Mouse (Mus musculus): ENCODE results near the gene Hsd17b13.
A peak's percentile ranks its signal among the peaks of the same experiment; 100 is the strongest.

Gene Hsd17b13

DNA sequence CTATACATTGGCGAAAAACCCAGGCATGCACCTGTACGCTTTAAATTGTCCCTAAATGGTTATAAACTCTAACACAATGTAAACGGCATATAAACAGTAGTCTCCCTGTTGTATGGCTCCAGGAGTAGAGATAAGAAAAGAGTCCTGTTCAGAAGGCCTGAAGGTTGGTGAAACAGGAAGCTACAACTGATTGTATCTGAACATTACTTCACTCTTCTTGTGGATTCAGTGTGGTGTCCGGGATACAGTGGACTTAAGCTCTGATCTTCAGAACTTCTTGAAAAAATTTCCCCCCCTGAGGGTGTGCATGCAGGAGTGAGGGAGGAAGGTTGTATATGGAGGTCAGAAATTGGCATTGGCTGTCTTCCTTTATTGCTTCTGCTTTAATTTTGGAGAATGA, 57.7 kb downstream of the Hsd17b13 start:
- no peak for DNase-seq

- DNase-seq = no peak
Measured at GRCm38 (mm10) chr5:103918233-103918632, 59.0 kb downstream of the Hsd17b13 start.

DNA sequence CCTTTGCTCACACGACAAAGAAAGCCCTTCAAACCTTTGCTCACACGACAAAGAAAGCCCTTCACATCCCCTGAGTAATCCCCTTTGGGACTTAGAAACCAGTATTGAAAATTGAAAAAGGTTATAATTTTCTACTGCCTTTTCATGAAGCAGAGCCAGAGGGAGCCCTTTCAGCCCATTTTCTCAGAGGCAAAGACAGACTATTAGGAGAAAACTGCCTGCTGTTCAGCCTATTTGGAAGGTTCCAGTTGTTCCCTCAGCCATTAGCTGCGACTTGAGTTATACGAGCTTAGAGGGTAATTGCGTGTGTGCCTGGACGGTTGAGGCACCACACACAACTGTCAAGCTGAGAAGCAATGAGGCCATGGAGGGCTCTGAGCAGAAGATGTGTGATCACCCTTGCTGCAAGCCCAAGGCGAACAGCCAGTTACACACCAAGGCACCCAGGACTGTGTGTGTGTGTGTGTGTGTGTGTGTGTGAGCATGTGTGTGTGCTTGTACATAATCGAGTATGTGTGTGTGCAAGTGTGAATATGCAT, 59.8 kb downstream of the Hsd17b13 start:
- DNase-seq = no peak

DNA sequence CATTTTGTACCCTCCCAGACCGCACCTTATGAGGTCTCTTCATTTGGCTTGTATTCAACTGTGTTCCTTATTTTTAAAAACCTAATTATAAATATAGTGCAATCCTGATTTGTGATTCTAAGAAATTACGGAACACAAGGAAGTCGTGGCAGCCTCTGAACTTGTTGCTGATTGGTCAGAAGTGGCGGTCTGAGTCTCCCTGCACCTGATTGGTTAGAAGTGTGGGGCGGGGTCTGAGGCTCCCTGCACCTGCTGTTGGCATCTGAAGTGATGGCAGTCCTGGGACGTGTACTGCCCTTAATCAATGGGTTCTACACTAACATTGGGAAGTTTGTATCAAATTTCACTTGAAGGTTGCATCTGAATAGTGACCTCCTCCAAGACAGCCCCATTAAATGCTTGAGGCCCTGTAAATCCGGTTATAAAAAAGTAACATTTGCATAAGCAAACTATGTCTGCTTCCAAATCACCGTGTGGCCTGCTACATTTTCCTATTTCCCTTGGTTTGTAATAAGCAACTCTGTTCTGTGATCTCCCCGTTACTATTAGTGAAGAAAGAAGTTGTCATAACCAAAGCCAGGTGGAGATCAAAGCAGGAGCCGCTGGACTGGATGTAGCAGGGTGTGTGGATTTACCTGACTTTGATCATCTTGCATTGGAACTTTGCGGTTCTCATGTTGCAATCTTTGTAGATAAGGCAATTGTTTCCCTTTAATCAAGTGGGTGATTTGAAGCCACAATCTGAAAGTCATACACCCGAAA, 60.4 kb downstream of the Hsd17b13 start:
- DNase-seq = no peak

GRCm38 (mm10) chr5:103914335-103915226, 62.6 kb downstream of the Hsd17b13 start:
- DNase-seq = peak; percentile 10

GRCm38 (mm10) chr5:103913150-103913549, 64.1 kb downstream of the Hsd17b13 start:
- no peak for DNase-seq

GRCm38 (mm10) chr5:103911555-103911954, 65.7 kb downstream of the Hsd17b13 start:
- DNase-seq = peak; percentile 12

DNA sequence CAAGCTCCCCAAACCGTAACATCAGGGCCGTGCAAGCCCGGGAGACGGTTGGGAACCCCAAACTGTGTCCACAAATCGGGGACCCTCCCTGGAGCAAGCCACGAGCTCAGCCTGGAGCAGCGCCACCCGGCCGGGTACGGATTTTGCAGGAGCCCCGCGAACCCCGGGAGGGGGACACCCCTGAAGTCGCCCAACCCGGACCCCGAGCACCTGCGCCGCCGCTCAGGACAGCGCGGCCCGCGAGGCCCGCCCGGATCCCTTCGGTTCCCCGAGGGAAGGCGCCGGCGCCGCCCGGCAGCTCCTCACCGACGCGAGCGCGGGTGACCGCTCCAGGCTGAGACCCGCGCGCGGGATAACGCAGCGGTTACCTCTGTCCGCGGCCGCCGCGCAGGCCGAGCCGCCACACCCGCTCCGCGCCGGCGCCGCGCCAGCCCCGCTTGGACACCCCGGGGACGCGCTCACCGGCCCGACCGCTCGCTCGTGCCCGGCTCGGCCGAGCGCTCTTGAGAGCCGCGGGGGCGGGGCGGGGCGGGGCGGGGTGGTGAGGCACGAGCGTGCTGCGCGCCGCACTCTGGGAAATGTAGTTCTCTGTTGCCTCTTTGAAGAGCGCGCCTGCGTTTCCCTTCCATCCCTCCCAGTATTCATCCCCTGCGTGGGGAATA, 66.3 kb downstream of the Hsd17b13 start, which contains the start of gene Klhl8:
Gene Klhl8, minus strand, starts transcription at position 512 of the 662 bp plus-strand sequence.
- peak; percentile 76 for DNase-seq

- no peak for DNase-seq
Measured at GRCm38 (mm10) chr5:103910156-103910555, 67.1 kb downstream of the Hsd17b13 start.

DNA sequence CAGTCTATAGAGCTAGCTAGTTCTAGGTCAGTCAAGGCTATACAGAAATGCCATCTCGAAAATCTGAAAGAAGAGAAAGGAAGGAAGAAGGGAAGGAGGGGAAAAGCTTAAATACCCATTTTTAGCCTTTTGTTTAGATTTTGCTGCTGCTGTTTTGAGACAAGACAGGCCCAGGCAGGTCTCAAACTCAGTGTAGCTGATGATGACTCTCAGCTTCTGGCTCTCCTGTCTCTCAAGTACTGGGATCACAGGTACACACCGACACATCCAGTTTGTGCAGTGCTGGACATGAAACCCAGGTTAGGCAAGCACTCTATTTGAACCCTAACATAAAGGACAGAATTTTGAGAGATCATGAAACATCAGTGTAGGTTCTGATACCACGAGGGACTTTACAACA, 67.7 kb downstream of the Hsd17b13 start:
- no peak for DNase-seq

DNA sequence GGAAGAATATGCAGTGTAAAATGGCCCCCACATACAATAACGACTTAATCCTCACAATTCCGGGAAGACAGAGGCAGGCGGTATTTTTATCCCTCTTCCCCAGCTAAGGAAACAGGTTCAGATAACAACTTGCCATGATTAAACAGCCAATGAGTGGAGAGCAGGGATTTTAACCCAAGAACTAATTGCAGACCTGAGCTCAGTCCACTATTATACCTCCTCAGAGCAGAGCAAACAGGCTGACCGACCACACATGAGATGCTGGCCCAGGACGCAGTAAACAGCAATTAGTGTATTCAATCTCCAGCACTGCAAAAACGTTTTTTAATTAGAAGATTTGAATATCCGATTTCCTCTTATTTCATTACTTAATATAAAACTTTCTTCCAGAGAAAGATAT, 68.4 kb downstream of the Hsd17b13 start:
- DNase-seq = no peak

- no peak for DNase-seq
Measured at GRCm38 (mm10) chr5:103907844-103908243, 69.4 kb downstream of the Hsd17b13 start.

DNA sequence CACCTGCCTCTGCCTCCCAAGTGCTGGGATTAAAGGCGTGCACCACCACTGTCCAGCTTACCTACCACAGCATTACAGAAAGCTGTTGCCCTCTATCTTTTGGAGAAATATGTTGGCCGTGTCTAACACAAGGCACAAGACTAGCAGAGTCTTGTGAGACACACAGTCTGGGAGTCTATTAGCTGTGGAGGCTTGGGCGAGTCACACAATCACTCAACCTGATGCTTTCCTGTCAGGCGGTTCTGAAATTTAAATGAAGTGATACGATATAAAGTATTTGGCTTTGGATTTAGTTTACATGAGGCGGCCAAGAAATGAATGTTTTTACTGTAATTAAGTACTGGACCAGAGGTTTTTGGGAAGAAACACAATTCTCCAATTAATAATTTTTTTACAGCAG, 71.0 kb downstream of the Hsd17b13 start:
- DNase-seq = no peak
